Mouse (Mus musculus) hematopoietic stem cell, adult 5-6 weeks (primary cell): ENCODE data around the gene Gm10645. TPM values are rescaled to one million over a fixed set of nuclear protein-coding genes. Genes with fewer than 3 reads are reported as not detected.
A peak's percentile ranks its signal among the peaks of the same experiment; 100 is the strongest.

Source experiments
- ATAC-seq, 2 experiments: fragments of 125-278 bp in 1 of 2; replicated peaks in 1 of 2; 2 replicates each; pipeline ENCODE4 v1.8.0; 2016 to 2017; ENCODE audit warnings: inconsistent platforms in 2 of 2, mild to moderate bottlenecking in 2 of 2, moderate number of reproducible peaks in 2 of 2, low read depth in 1 of 2, moderate TSS enrichment in 1 of 2; ENCODE audit not compliant: low FRiP score in 2 of 2, poor library complexity in 2 of 2, severe bottlenecking in 2 of 2, insufficient read depth in 1 of 2, low TSS enrichment in 1 of 2
- total RNA-seq: library from RNA; stranded (forward); fragments of 172-1452, 232-1000 nt; gene quantifications from 2 replicates; pipeline ENCODE4 v1.2.3, GENCODE M21; 2017

Gm10645 gene
- 0.56 and 2.2 TPM in 2 replicates for total RNA-seq

DNA sequence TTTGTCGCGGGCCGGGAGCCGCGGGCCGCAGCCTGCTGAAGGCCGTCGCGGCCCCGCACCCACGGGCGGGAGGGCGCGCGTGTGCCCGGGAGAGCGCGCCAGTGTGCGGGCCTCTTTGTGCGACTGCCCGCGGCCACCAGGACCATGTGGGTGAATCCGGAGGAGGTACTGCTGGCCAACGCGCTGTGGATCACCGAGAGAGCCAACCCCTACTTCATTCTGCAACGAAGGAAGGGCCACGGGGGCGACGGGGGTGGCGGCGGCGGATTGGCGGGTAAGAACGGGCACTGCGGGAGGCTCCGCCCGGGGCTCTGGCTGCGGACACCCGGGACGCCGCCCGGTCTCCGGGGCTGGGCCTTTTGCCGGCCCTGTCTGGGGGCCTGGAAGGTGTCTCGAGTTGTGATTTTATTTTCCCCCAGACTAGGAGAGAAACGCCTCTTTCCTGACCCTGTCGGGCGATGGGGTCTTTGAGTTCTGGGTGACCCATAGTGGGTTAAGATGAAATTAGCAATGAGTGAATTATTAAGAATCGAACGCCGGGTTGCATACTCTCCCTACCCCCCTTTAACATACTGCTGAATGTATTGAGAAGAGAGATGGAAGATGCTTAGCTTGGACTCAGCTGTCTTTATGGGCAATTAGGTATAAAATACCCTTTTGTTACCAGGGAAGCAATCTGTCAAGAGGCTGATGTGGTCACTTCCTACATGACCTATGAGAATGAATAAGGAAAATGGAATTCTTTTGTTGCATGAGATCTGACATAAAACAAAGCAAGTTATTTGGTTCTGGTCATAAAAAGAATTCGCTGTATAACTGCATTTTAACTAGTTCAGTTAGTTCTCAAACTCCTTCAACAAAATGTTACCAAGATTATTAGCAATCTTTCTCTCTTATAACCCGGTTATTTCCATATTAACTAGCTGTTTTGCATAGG, at the start of gene Gm10645:
Gm10645 (minus strand) TSS at position 240 of the 937 bp plus-strand sequence.
- ATAC-seq, result peak; percentile 20 to 52; a peak in 2 of 4 replicates

DNA sequence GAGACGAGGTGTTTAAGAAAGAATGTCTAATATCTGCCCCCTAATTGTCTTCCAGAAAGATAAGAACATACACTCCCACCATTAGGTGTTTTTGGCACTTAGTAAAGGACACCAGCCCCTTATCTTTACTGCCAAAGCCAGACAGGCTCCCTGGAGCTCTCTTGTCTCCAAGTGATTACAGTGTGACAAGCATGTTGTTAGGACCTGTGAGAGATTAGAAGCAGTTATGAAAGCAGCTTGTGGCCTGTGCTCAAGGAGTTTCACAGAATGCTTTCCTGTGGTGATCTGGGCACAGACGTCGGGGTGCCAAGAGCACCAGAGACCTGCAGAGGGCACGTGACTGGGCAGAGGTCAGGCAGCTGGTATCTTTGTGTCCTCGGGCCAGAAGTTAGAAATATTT, 49.1 kb upstream of the Gm10645 start:
- ATAC-seq, result peak; percentile 37 to 71; a peak in 2 of 4 replicates

DNA sequence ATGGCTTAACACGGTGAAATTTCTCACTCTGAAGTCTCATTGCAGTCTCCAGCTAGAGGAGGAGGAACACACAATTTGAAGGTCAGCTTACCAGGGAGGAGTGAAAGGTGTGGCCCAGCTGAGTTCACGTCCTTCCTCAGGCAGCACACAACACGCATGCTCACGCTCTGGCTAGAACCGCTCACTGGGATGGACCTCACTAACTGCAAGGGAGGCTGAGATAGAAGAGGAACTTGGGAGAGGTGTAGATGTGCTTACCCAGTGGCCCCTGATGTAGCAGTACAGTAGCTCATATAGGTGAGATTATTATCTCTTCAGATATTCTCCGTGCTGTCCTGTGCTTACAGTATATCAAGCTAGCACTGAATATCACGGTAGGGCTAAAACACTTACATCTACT, 44.7 kb upstream of the Gm10645 start:
- ATAC-seq, result no peak

DNA sequence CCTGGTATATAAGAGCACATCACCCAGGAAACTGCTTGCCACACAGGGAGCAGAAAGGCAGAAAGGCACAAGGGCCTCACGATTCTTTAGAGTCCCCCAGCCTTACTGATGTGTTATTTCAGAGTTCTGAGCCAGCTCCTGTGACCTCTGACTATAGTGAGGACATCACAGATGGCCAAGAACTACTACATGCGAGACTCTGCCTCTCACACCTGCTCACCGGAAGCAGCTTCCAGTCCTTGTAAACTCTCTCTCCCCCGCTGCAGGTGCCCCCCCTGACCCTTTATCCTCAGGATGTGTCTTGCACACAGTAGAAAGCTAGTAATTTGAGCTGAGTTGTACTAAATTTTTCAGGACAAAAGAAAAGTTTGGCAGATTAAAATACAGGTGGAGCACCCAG, 43.6 kb upstream of the Gm10645 start:
- no peak for ATAC-seq

DNA sequence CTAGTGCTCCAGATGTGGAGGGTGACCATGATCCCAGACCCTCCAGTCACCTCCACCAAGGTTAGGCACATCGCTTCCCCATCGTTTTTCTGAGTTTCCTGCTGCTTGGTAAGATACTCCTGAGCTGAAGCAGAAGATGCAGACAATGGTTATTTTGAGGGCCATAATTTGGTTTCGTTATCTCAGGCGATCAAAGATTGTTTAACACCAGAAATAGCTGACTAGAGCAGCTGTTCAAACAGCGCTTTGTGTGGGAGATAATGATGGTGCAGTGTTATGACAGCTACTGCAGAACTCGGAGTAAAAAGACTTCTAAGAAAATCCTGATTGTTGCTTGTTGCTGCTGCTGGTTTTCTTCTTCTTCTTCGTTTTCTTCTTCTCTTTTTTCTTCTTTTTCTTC, 39.9 kb upstream of the Gm10645 start:
- no peak for ATAC-seq

DNA sequence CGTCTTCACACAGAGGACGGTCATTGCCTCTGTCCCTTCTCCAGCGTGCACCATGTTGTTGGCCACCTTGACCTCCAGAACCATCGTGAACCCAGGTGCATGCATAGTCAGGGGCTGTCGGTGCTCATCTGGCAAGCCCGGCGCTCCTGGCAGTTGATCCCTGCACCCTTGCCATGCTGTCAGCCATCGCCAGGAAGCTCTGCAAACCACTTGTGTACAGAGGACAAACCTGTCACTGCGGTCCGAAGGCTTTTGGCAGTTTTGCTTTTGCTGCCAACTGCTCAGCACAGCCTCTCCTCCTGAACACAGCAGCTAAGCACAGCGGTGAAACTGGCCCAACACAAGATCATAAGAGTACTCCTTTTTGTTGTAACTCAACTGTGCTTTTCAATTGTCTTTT, 37.0 kb upstream of the Gm10645 start:
- peak; percentile 49 to 51; a peak in 3 of 4 replicates for ATAC-seq

DNA sequence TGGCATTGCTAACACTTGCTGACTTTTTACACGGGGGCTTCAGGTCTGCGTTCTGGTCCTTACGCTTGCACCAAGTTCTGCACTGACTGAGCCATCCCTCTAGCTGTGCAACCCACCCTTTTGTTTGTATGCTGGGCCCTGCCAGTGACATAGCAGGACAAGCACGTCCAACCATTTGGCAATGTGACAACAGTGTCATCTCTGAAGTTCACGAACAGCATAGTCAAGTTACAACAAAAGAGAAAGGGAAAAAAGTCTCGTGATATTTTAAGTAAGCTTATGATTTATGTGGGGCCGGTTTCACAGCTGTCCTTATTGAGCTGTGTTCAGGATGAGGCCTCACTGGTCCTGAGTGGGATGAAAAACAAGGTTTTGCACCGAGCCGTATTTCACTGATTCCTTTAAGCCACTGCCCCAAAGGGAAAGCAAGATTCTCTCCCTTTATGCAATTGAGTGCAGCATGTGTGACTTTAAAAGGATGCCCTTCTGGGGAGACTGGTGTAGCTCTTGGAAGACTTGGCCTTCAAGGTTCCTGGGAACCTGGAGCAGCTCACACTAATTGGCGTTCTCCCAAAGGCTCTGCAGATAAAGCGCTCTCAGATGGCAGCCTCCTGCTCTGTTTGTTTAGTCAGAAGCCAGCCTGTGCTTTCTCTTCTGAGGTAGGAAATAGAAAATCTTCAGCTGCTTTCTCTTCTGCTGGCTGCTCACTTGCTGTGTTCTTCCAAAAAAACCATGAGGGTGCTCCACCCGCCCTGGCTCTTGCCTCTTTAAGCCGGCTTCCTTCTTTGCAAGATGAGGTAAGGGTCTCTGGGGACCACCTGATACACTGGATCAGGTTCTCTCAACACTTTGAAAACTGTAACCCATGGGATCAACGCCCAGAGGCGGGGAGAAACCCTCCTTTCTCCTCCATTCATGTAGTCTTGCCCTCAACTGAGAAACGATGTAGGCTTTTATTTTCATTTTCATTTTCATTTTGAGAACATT, 34.5 kb upstream of the Gm10645 start:
- peak; percentile 31 to 57; a peak in 2 of 4 replicates for ATAC-seq

DNA sequence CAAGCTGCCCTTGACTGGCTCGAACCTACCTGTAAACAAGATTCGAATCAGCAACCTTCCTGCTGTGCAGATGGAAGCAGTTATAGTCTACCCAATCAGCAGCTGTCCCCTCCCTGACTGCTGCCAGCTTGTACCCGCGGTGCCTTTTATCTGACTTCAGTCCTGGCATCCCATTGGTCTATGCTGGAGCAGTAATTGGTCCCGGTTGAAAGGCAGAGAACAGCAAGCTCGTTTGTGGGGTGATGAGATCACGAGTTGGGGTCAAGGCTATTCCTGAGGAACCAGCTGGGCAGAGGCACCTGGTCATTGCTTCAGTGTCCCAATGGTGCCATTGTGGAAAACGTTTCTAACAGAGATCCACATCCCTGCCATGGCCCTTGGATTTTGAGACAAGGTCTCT, 33.7 kb upstream of the Gm10645 start:
- ATAC-seq, result no peak

DNA sequence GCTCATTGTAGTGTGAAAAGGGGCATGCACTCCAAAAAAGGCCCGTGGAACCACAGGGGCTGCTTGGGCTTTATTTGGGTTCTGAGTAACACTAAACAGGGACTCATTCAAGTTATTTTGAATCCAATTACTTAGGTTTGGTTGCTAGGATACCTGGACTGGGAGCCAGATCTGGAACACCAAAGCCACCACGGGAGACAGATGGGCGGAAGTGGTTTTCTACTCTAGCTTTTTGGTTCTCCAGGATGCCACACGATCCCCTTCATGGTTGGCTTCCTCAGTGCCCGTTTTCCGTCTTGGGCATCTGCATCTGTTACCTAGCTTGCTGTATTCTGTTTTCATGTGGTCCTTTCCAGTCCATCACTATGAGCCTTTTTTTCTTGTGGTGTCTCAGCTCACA, 30.1 kb upstream of the Gm10645 start:
- ATAC-seq, result no peak

DNA sequence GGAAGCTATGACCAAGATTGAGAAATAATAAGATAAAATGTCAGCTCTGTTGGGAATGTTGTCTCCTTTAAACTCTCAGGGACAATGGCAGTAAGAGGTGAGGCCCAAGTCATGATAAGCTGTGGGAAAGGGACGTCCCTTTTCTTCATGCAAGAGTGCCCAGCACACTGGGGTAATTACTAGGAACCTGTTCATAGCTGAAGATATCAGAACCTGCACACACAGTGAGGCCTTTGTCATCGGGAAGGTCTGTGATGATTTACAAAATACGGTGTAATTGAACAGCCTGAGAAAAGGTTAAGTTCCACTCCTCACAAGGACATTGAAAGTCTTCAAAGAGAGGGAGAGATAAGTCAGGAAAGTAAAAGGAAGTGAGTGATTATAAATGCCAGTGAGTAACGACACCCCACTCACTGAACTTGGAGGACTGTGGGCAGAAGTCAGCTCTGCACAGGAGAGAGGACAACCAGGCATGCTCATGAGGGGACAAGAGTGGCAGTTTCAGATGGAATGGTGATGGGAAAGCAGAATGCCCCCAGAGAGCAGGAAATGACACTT, 23.6 kb upstream of the Gm10645 start:
- no peak for ATAC-seq

DNA sequence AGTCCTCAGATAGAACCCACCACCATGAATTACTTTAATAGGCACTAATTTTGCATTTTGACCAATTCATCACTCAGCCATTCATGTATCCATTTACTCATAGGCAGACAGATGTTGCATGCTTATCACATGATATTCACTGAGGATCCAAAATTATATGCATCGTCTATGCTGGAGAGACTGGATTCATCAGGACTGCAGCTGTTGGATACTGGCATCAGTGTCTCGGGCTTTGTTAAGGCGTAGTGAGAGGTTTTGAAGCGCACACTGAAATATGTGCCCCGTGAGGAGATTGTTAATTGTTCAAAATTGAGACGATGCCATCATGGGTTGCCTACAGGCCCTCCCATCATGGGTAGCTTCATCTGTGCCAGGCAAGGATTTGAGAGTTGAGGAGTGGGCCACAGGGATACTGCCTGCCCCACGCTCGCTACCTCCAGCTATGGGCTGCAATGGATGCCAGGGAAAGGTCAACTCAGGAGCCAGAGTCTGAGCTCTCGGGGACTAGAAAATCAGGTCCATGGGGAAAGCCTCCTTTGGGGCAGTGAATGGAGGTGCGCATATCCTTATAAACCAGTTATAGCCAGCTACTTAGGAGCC, 21.5 kb upstream of the Gm10645 start:
- ATAC-seq, result no peak

DNA sequence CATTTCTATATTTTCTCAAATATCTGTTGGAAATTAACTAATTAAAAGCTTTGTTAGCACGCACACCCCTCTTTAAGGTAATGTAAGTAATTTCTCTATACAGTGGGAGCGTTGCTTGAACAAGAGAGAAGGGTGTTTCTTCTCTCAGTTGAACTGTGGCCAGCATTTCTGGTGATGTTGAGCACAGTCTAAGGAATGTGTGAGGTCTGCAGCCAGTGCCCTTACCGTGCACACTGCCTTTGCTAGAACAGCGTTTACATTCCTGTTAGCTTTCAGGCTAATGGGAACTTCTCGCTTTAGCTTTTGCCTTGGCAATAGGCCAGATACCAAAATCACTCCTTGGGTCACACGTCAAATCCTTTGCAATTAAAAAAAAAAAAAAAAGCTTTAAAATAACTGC, 20.4 kb upstream of the Gm10645 start:
- ATAC-seq, result no peak

DNA sequence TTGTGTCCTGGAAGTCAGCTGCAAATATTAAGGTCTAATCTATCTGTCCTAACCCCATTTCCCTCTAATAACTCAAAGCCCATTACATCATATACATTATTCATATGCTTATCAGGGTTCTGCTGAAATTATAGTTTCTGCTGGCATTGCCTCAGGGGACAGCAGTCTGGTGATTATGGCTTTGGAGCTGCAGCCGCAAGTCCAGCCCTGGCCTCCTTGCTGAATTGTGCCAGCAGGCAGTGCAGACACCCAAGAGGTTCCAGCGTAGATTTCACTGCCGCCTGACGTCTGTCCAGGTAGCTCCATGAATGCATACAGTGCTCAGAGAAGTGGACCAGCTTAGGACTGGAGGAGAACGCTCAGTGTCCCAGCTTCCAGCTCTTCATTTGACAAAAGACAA, 16.8 kb upstream of the Gm10645 start:
- ATAC-seq, result no peak

DNA sequence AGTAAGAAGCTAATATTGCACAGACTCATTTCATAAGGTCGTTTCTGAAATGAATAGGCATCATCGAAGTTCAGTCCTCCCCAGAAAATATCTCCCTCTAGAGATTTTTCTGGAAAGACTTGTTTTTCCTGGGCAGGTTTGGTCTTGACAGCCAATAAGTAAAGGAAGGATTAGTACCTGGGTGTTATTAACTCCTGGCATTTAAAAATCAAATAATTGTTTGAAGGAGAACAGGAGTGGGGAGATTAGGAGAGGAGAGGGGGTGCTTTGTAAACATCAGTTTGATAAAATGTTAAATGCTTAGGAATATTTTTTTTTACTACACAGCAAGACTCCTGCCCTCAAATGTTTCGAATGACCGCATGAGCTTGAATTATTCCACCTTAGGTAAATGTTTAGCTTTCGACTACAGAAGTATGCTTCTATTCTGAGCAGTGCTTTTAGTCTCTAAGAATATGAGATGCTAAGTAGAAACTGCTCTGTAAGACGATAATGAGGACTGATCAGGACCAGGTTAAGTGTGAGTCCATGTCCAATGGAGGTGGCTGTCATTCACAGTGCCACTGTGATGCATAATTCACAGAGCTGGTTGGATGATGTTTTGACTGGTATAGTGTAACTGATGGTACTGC, 16.0 kb upstream of the Gm10645 start:
- ATAC-seq, result no peak

DNA sequence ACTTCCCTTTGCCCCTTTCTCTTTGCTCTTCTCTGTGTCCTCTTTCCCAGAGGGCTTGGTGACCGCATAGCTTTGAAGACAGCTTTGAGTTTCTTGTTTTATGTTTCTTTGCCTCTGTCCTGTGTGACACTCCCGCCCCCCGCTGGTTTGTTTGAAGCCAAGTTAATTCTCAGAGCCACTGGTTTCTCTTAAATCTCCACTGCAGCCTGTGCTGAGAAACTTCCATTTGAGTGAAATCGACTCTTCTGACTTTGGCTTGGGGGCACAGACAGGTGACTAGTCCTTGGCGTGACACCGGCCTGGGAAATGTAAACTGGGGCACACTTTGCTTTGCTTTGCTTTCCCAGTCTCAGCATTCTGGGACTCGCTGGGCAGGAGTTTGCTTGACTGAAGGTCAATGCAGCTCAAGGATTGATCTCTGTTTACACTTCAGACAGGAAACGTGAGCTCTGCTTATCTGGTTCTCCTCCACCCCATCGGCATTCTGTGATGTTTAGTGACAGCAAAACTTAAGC, 12.3 kb upstream of the Gm10645 start:
- peak; percentile 48 to 67; a peak in 3 of 4 replicates for ATAC-seq

DNA sequence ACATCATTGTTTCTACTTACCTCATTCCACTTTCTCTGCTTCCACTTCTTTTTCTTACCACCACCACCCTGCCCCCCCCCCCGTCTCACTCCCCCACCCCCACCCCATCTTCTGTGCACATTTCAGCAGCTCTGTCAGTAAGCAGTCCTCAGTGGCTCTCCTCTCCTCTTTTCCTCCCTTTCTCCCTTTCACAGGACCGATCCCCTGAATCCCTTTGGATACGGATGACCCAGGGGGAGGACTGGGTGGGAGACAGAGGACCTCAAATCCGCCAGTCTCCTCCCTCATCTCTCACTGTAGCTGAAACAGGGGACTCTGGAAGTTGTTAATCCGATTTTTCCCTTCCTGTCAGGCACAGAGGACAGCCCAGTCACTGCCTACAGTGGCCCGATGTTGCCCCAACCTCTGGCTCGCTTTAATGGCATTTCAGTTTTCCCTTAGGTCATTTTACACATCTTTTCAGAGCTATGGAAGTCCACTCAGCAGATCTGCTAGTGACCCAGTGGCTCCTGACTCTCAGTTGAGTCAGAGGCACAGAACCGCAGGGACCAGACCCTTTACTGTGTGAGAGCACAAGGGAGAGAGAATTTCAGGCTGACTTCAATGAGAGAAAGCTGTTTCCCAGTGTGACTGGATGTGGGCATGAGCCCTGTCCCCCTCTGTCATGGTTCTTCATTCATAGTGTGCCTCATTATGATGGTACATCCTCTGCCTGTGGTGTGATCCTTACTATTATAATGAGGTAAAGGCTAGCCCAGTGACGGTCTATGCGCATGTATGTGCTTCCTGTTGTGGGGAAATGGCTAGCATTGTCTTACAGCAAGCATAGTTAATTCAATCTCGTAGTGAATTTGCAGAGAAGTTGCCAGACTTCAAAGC, 11.6 kb upstream of the Gm10645 start:
- ATAC-seq, result peak; percentile 36 to 51; a peak in 3 of 4 replicates
